Mouse (Mus musculus) CH12.LX (cell line): ENCODE results near the gene Trappc2l. TPM values are rescaled to one million over a fixed set of nuclear protein-coding genes. Genes with fewer than 3 reads are reported as not detected.

Source experiments
- DNase-seq: peaks from one replicate; pipeline ENCODE4 v3.0.0-alpha.2; 2013; ENCODE audit errors: extremely low read depth
- H3K27ac ChIP-seq: 2 replicates; pipeline ENCODE4 v1.5.1; 2012; ENCODE audit warnings: low read depth, mild to moderate bottlenecking, control low read depth, moderate library complexity; ENCODE audit not compliant: insufficient read depth
- H3K27me3 ChIP-seq: replicated peaks from 2 replicates; pipeline ENCODE3; 2012; ENCODE audit warnings: inconsistent platforms
- H3K36me3 ChIP-seq, 2 experiments: replicated peaks in 1 of 2; 2 replicates each; pipeline versions ENCODE3 to v1.6.1; 2012; ENCODE audit warnings: inconsistent platforms in 1 of 2, low read length in 1 of 2, mild to moderate bottlenecking in 1 of 2, mixed read lengths in 1 of 2, moderate library complexity in 1 of 2; ENCODE audit not compliant: control insufficient read depth in 1 of 2, insufficient read depth in 1 of 2
- H3K4me1 ChIP-seq, 2 experiments: 2 replicates each; pipeline ENCODE4 v1.6.1; 2012; ENCODE audit warnings: inconsistent platforms in 1 of 2, moderate library complexity in 1 of 2; ENCODE audit not compliant: insufficient read depth in 2 of 2, control insufficient read depth in 1 of 2
- H3K4me2 ChIP-seq: 2 replicates; pipeline ENCODE4 v1.6.1; 2012; ENCODE audit warnings: low read depth, mild to moderate bottlenecking, control low read depth; ENCODE audit not compliant: poor library complexity, insufficient read depth, severe bottlenecking
- H3K4me3 ChIP-seq, 3 experiments: fragments of 150-350 bp in 1 of 3; sonication (generic) in 1 of 3; replicated peaks in 1 of 3; 2 replicates each; pipeline versions ENCODE3 to v1.5.1; 2011 to 2012; ENCODE audit warnings: low read depth in 2 of 3, low read length in 2 of 3, mild to moderate bottlenecking in 2 of 3, moderate library complexity in 2 of 3, control low read depth in 1 of 3, improper control_type of control experiment in 1 of 3, inconsistent platforms in 1 of 3, mixed read lengths in 1 of 3; ENCODE audit not compliant: poor library complexity in 1 of 3
- H3K79me2 ChIP-seq: replicated peaks from 2 replicates; pipeline ENCODE4 v1.6.1; 2012; ENCODE audit warnings: mild to moderate bottlenecking, moderate library complexity; ENCODE audit not compliant: control insufficient read depth, poor library complexity, insufficient read depth, severe bottlenecking; ENCODE audit errors: extremely low read depth
- H3K9ac ChIP-seq: 2 replicates; pipeline ENCODE4 v1.6.1; 2012; ENCODE audit warnings: low read depth, mild to moderate bottlenecking, control low read depth, moderate library complexity; ENCODE audit not compliant: insufficient read depth
- H3K9me3 ChIP-seq: replicated peaks from 2 replicates; pipeline ENCODE3; 2012; ENCODE audit warnings: low read length, inconsistent platforms, mixed read lengths
- CTCF ChIP-seq, 2 experiments: IDR thresholded peaks in 1 of 2; conservative IDR thresholded peaks in 1 of 2; 2 replicates each; pipeline ENCODE4 v1.5.1; 2011 to 2012; ENCODE audit warnings: low read depth in 2 of 2, low read length in 2 of 2, improper control_type of control experiment in 1 of 2, inconsistent platforms in 1 of 2, mild to moderate bottlenecking in 1 of 2, moderate library complexity in 1 of 2
- E2F4 ChIP-seq: IDR thresholded peaks from 2 replicates; pipeline ENCODE4 v1.6.1; 2011; ENCODE audit warnings: low read depth, low read length, improper control_type of control experiment; ENCODE audit not compliant: insufficient replicate concordance
- ELF1 ChIP-seq: IDR thresholded peaks from 2 replicates; pipeline ENCODE4 v1.6.1; 2014; ENCODE audit warnings: low read depth, mild to moderate bottlenecking, inconsistent platforms, low read length, improper control_type of control experiment
- ETS1 ChIP-seq: conservative IDR thresholded peaks from 2 replicates; pipeline ENCODE4 v1.6.1; 2012; ENCODE audit warnings: low read depth, mild to moderate bottlenecking, inconsistent platforms, low read length, improper control_type of control experiment, moderate library complexity
- GABPA ChIP-seq: IDR thresholded peaks from 2 replicates; pipeline ENCODE4 v1.6.1; 2012; ENCODE audit warnings: low read depth, low read length, improper control_type of control experiment, inconsistent platforms; ENCODE audit not compliant: insufficient replicate concordance
- HCFC1 ChIP-seq: IDR thresholded peaks from 2 replicates; pipeline ENCODE4 v1.6.1; 2012; ENCODE audit warnings: low read depth, mild to moderate bottlenecking, inconsistent platforms, low read length, improper control_type of control experiment
- JUN ChIP-seq: IDR thresholded peaks from 2 replicates; pipeline ENCODE4 v1.6.1; 2011; ENCODE audit warnings: low read depth, mild to moderate bottlenecking, low read length, improper control_type of control experiment, moderate library complexity; ENCODE audit not compliant: insufficient read depth
- JUND ChIP-seq: conservative IDR thresholded peaks from 2 replicates; pipeline ENCODE4 v1.6.1; 2011; ENCODE audit warnings: low read depth, low read length, improper control_type of control experiment
- MAFK ChIP-seq: IDR thresholded peaks from 2 replicates; pipeline ENCODE4 v1.6.1; 2011; ENCODE audit warnings: low read length, improper control_type of control experiment; ENCODE audit not compliant: insufficient replicate concordance
- MAZ ChIP-seq: IDR thresholded peaks from 2 replicates; pipeline ENCODE4 v1.6.1; 2012; ENCODE audit warnings: low read depth, mild to moderate bottlenecking, inconsistent platforms, low read length, improper control_type of control experiment, moderate library complexity
- MYC ChIP-seq: IDR thresholded peaks from 2 replicates; pipeline ENCODE4 v1.6.1; 2011; ENCODE audit warnings: low read depth, mild to moderate bottlenecking, improper control_type of control experiment, low read length
- PAX5 ChIP-seq: IDR thresholded peaks from 2 replicates; pipeline ENCODE4 v1.6.1; 2012; ENCODE audit warnings: low read length, inconsistent platforms, mixed read lengths
- POLR2A ChIP-seq: IDR thresholded peaks from 2 replicates; pipeline ENCODE4 v1.6.1; 2011; ENCODE audit warnings: low read depth, mild to moderate bottlenecking, improper control_type of control experiment, low read length
- POLR2AphosphoS2 ChIP-seq: IDR thresholded peaks from 2 replicates; pipeline ENCODE4 v1.6.1; 2011; ENCODE audit warnings: low read depth, low read length, improper control_type of control experiment
- RAD21 ChIP-seq: IDR thresholded peaks from 2 replicates; pipeline ENCODE4 v1.6.1; 2011; ENCODE audit warnings: low read depth, mild to moderate bottlenecking, low read length, improper control_type of control experiment, moderate library complexity
- RCOR1 ChIP-seq: conservative IDR thresholded peaks from 2 replicates; pipeline ENCODE4 v1.6.1; 2012; ENCODE audit warnings: low read depth, mild to moderate bottlenecking, inconsistent platforms, low read length, improper control_type of control experiment
- SIN3A ChIP-seq: IDR thresholded peaks from 2 replicates; pipeline ENCODE4 v1.6.1; 2012; ENCODE audit warnings: low read length, improper control_type of control experiment, inconsistent platforms
- TCF12 ChIP-seq: IDR thresholded peaks from 2 replicates; pipeline ENCODE4 v1.6.1; 2014; ENCODE audit warnings: low read depth, mild to moderate bottlenecking, inconsistent platforms, low read length, improper control_type of control experiment
- UBTF ChIP-seq: IDR thresholded peaks from 2 replicates; pipeline ENCODE4 v1.6.1; 2012; ENCODE audit warnings: low read depth, mild to moderate bottlenecking, inconsistent platforms, low read length, improper control_type of control experiment, moderate library complexity
- USF1 ChIP-seq: IDR thresholded peaks from 2 replicates; pipeline ENCODE4 v1.6.1; 2014; ENCODE audit warnings: low read depth, mild to moderate bottlenecking, inconsistent platforms, low read length, improper control_type of control experiment
- USF2 ChIP-seq: conservative IDR thresholded peaks from 2 replicates; pipeline ENCODE4 v1.6.1; 2011; ENCODE audit warnings: low read depth, low read length, improper control_type of control experiment
- dilution Hi-C: fragments of 300-500 bp; cut with MboI; formaldehyde crosslinking; loops from 2 replicates; pipeline ENCODE4 v1.14.3; 2020; ENCODE audit warnings: low sequenced_read_pairs; ENCODE audit not compliant: extremely low pct_unique_long_range_greater_than_20kb, extremely low pct_ligation_motif_present
- in situ Hi-C: fragments of 300-500 bp; cut with MboI; formaldehyde crosslinking; loops from 3 replicates; pipeline ENCODE4 v1.14.3; 2019; ENCODE audit warnings: low sequenced_read_pairs, low pct_ligation_motif_present, low pct_unique_long_range_greater_than_20kb, mixed read lengths
- polyA plus RNA-seq: library from polyadenylated mRNA; unstranded; fragments of >175 nt; gene quantifications from 2 replicates; pipeline ENCODE4 v1.2.1, GENCODE M21; 2012; ENCODE audit warnings: low read depth; ENCODE audit not compliant: insufficient read length
- total RNA-seq, 2 experiments: library from RNA; depleted of rRNA; stranded (reverse); fragments of 300-350 nt in 1 of 2; fragments of >200 nt in 1 of 2; gene quantifications; 2 replicates each; pipeline ENCODE4 v1.2.3; 2012 to 2014

Trappc2l gene
- total and polyA plus RNA-seq, 3 experiments: 15.7 to 67.0 (median 36.0) TPM

GRCm38 (mm10) chr8:122564363-122565352 is 46.8 kb upstream of the Trappc2l start:
- Histone ChIP-seq H3K9ac (no peak overlapping the region), H3K9me3 (peaks cover 5% of the 10 kb centered on the region), H3K4me1 (peaks cover 7 to 24% of the 10 kb centered on the region in 2 experiments; a peak in 2 of 4 replicates), H3K4me3 (no peak overlapping the region), H3K27ac (no peak overlapping the region), H3K36me3 (peaks cover 5 to 29% of the 10 kb centered on the region in 2 experiments), H3K27me3 (no peaks in the 10 kb centered on the region), H3K4me2 (no peak overlapping the region), H3K79me2 (peaks cover 11% of the 10 kb centered on the region)
- in situ Hi-C loops (no loop called here), dilution Hi-C loops (no loop called here)
- no peak for DNase-seq
- no peak for TF ChIP-seq SIN3A
- no peak for TF ChIP-seq ETS1
- TF ChIP-seq PAX5: no peak
- no peak for TF ChIP-seq CTCF (conservative IDR thresholded peaks at IDR 0.05 in 1 of 2, IDR thresholded peaks at IDR 0.05 in 1 of 2; ENCODE audit: low read depth in 2 of 2, low read length in 2 of 2)
- TF ChIP-seq GABPA: no peak
- TF ChIP-seq MAFK: no peak
- TF ChIP-seq POLR2AphosphoS2: no peak
- TF ChIP-seq USF1: no peak; the same call in 1 of the 2 replicates
- no peak for TF ChIP-seq RAD21
- no peak for TF ChIP-seq USF2
- no peak for TF ChIP-seq MAZ
- no peak for TF ChIP-seq JUN
- no peak for TF ChIP-seq TCF12
- no peak for TF ChIP-seq RCOR1
- TF ChIP-seq E2F4: no peak
- TF ChIP-seq ELF1: no peak
- no peak for TF ChIP-seq HCFC1
- no peak for TF ChIP-seq POLR2A
- no peak for TF ChIP-seq JUND
- no peak for TF ChIP-seq MYC

- in situ Hi-C loops (no loop called here), dilution Hi-C loops (no loop called here)
- Histone ChIP-seq H3K27me3 (no peaks in the 10 kb centered on the region), H3K9me3 (peaks cover 5% of the 10 kb centered on the region), H3K4me2 (peak overlapping the region; percentile 39), H3K36me3 (peaks cover 26 to 50% of the 10 kb centered on the region in 2 experiments), H3K4me3 (peak overlapping the region; percentile 74 to 99 (median 80)), H3K9ac (peak overlapping the region; percentile 56; the same call in 1 of the 2 replicates), H3K79me2 (peaks cover 13% of the 10 kb centered on the region), H3K27ac (peak overlapping the region; percentile 75), H3K4me1 (peaks cover 7 to 27% of the 10 kb centered on the region in 2 experiments; a peak in 2 of 4 replicates)
- no peak for DNase-seq
- no peak for TF ChIP-seq UBTF
Measured at GRCm38 (mm10) chr8:122566766-122567165, 44.7 kb upstream of the Trappc2l start.
